Mouse (Mus musculus) thymus, postnatal 25 days (tissue): ENCODE data around the gene Galnt12.

Source experiments
- DNase-seq: peaks from one replicate; pipeline ENCODE4 v3.0.0; 2022

Galnt12 gene

GRCm38 (mm10) chr4:47161103-47161755 is 69.5 kb downstream of the Galnt12 start:
- no peak for DNase-seq

- DNase-seq, result no peak
Observed at GRCm38 (mm10) chr4:47161756-47162587, 70.3 kb downstream of the Galnt12 start.

GRCm38 (mm10) chr4:47172314-47172713 is 80.6 kb downstream of the Galnt12 start:
- DNase-seq, result no peak
